Mouse (Mus musculus) lung, embryonic 14.5 days (tissue): ENCODE measurements around the gene Tnnc1. TPM values are rescaled to one million over a fixed set of nuclear protein-coding genes. Genes with fewer than 3 reads are reported as not detected.

Source experiments
- ATAC-seq: fragments of 200-750 bp; cut with Nextera tagmentation; 2 replicates; pipeline ENCODE4 v1.8.0; 2017; ENCODE audit warnings: mild to moderate bottlenecking, moderate TSS enrichment, moderate library complexity; ENCODE audit not compliant: insufficient read depth
- DNase-seq: peaks from one replicate; pipeline ENCODE4 v3.0.0-alpha.2; 2015
- H3K27ac ChIP-seq: fragments of 300-500 bp; sonication (generic); 2 replicates; pipeline ENCODE4 v1.5.1; 2014; ENCODE audit warnings: low read depth, mild to moderate bottlenecking, moderate library complexity
- H3K27me3 ChIP-seq: fragments of 300-500 bp; sonication (generic); 2 replicates; pipeline ENCODE4 v1.6.1; 2014; ENCODE audit warnings: low read length, control low read depth; ENCODE audit not compliant: insufficient read depth
- H3K36me3 ChIP-seq: fragments of 300-500 bp; sonication (generic); 2 replicates; pipeline ENCODE4 v1.6.1; 2014; ENCODE audit warnings: control low read depth; ENCODE audit not compliant: insufficient read depth
- H3K4me1 ChIP-seq: fragments of 300-500 bp; sonication (generic); 2 replicates; pipeline ENCODE4 v1.6.1; 2014; ENCODE audit warnings: antibody characterized with exemption, control low read depth; ENCODE audit not compliant: insufficient read depth
- H3K4me2 ChIP-seq: fragments of 300-500 bp; sonication (generic); 2 replicates; pipeline ENCODE4 v1.6.1; 2014; ENCODE audit warnings: mild to moderate bottlenecking
- H3K4me3 ChIP-seq: fragments of 300-500 bp; sonication (generic); 2 replicates; pipeline ENCODE4 v1.5.1; 2014; ENCODE audit warnings: low read depth, low read length
- H3K9ac ChIP-seq: fragments of 300-500 bp; sonication (generic); 2 replicates; pipeline ENCODE4 v1.6.1; 2014
- H3K9me3 ChIP-seq: fragments of 300-500 bp; sonication (generic); 2 replicates; pipeline ENCODE4 v1.6.1; 2016; ENCODE audit warnings: low read depth, low read length, control low read depth
- CTCF ChIP-seq: IDR thresholded peaks from 2 replicates; pipeline ENCODE4 v1.5.1; 2016; ENCODE audit warnings: antibody characterized with exemption, low read depth
- WGBS: fragments of 180-500 bp; shearing (Covaris S2); extraction: QIAGEN DNeasy Blood & Tissue Kit; methylation state at CpG from one replicate; pipeline ENCODE4 v1.1.7; 2014; 5-methylcytosine and 5-hydroxymethylcytosine counted together
- polyA plus RNA-seq: library from polyadenylated mRNA; unstranded; fragments of >200 nt; fragmentation: Nextera tagmentation; extraction: Ambion mirVana; gene quantifications from 2 replicates; pipeline ENCODE4 v1.2.1, GENCODE M21; 2014

Tnnc1 gene
- polyA plus RNA-seq, 1 experiment from 2014 or later, result 5.1 TPM

- Histone ChIP-seq H3K9me3 (no peaks in the 10 kb centered on the region), H3K4me3 (no peak overlapping the region), H3K27me3 (no peaks in the 10 kb centered on the region), H3K4me1 (no peaks in the 10 kb centered on the region), H3K27ac (no peak overlapping the region), H3K36me3 (peaks cover 87% of the 10 kb centered on the region), H3K9ac (no peak overlapping the region), H3K4me2 (no peak overlapping the region)
- TF ChIP-seq CTCF, result no peak
- 91% methylated on average over 14 of the region's 14 CpGs for WGBS
- DNase-seq (no peak), ATAC-seq (no peak)
Observed at GRCm38 (mm10) chr14:31258476-31259050, 50.5 kb downstream of the Tnnc1 start.

GRCm38 (mm10) chr14:31260374-31260773 is 52.3 kb downstream of the Tnnc1 start:
- Histone ChIP-seq H3K27me3 (no peaks in the 10 kb centered on the region), H3K36me3 (peaks cover 69% of the 10 kb centered on the region), H3K27ac (no peak overlapping the region), H3K4me2 (no peak overlapping the region), H3K4me1 (no peaks in the 10 kb centered on the region), H3K9me3 (no peaks in the 10 kb centered on the region), H3K9ac (no peak overlapping the region), H3K4me3 (no peak overlapping the region)
- ATAC-seq (peak; percentile 16; the same call in 1 of the 2 replicates), DNase-seq (no peak)
- TF ChIP-seq CTCF, result no peak
- 96% methylated on average over 4 of the region's 4 CpGs for WGBS

GRCm38 (mm10) chr14:31260932-31261331 is 52.8 kb downstream of the Tnnc1 start:
- Histone ChIP-seq H3K27me3 (no peaks in the 10 kb centered on the region), H3K9me3 (no peaks in the 10 kb centered on the region), H3K9ac (no peak overlapping the region), H3K36me3 (peaks cover 64% of the 10 kb centered on the region), H3K4me1 (no peaks in the 10 kb centered on the region), H3K4me3 (no peak overlapping the region), H3K27ac (no peak overlapping the region), H3K4me2 (no peak overlapping the region)
- ATAC-seq, result no peak
- WGBS, result 88% methylated on average over 9 of the region's 9 CpGs
- no peak for DNase-seq
- no peak for TF ChIP-seq CTCF

Other genes starting within 250 kb of the Tnnc1 start
- gene Glt8d1, start 206.9 kb upstream of the Tnnc1 start, polyA plus RNA-seq, result 69.1 and 69.6 TPM in 2 replicates
- gene Spcs1, start 206.6 kb upstream of the Tnnc1 start, polyA plus RNA-seq, result 352 and 383 TPM in 2 replicates
- gene Pbrm1, start 189.2 kb upstream of the Tnnc1 start, polyA plus RNA-seq, result 101 and 110 TPM in 2 replicates
- gene Gnl3, start 189.2 kb upstream of the Tnnc1 start, polyA plus RNA-seq, result 126 and 128 TPM in 2 replicates
- gene Smim4, start 79.4 kb upstream of the Tnnc1 start, polyA plus RNA-seq, result 60.9 and 74.3 TPM in 2 replicates
- gene Nt5dc2, start 77.3 kb upstream of the Tnnc1 start, polyA plus RNA-seq, result 476 and 510 TPM in 2 replicates
- 64.4 and 71.3 TPM in 2 replicates for gene Stab1, start 39.7 kb upstream of the Tnnc1 start, polyA plus RNA-seq
- 386 and 411 TPM in 2 replicates for gene Nisch, start 8.6 kb downstream of the Tnnc1 start, polyA plus RNA-seq
- gene Sema3g, start 9.5 kb downstream of the Tnnc1 start, polyA plus RNA-seq, result 0.38 and 0.49 TPM in 2 replicates
- 11.8 and 16.5 TPM in 2 replicates for gene Phf7, start 43.0 kb downstream of the Tnnc1 start, polyA plus RNA-seq
- 83.1 and 91.5 TPM in 2 replicates for gene Bap1, start 43.1 kb downstream of the Tnnc1 start, polyA plus RNA-seq
- gene Dnah1, start 115.6 kb downstream of the Tnnc1 start, polyA plus RNA-seq, result 4.1 and 4.6 TPM in 2 replicates
- gene Capn7, start 128.3 kb downstream of the Tnnc1 start, polyA plus RNA-seq, result 37.4 and 38.3 TPM in 2 replicates
- gene Sh3bp5, start 227.8 kb downstream of the Tnnc1 start, polyA plus RNA-seq, result 12.8 and 14.8 TPM in 2 replicates